Mouse (Mus musculus) liver, embryonic 14.5 days (tissue): Measurements from ENCODE around the gene Spen. TPM values are rescaled to one million over a fixed set of nuclear protein-coding genes. Genes with fewer than 3 reads are reported as not detected.
A peak's percentile ranks its signal among the peaks of the same experiment; 100 is the strongest.

Source experiments
- ATAC-seq: fragments of 200-750 bp; cut with Nextera tagmentation; 2 replicates; pipeline ENCODE4 v1.8.0; 2017; ENCODE audit warnings: moderate number of reproducible peaks, mild to moderate bottlenecking, moderate library complexity; ENCODE audit not compliant: insufficient read depth
- DNase-seq, 3 experiments: peaks; one replicate each; pipeline ENCODE4 v3.0.0-alpha.2; 2012 to 2013; ENCODE audit warnings: low read depth in 3 of 3, low spot score in 3 of 3
- H3K27ac ChIP-seq: fragments of 300-500 bp; sonication (generic); 2 replicates; pipeline ENCODE4 v1.5.1; 2014; ENCODE audit warnings: moderate library complexity, mild to moderate bottlenecking, control low read depth, inconsistent platforms
- H3K27me3 ChIP-seq: fragments of 300-500 bp; sonication (generic); 2 replicates; pipeline ENCODE4 v1.6.1; 2014; ENCODE audit warnings: mild to moderate bottlenecking, low read length, moderate library complexity; ENCODE audit not compliant: control insufficient read depth, insufficient read depth
- H3K36me3 ChIP-seq: fragments of 300-500 bp; sonication (generic); replicated peaks from 2 replicates; pipeline ENCODE4 v1.6.1; 2014; ENCODE audit warnings: low read depth; ENCODE audit not compliant: control insufficient read depth, insufficient read depth
- H3K4me1 ChIP-seq, 2 experiments: fragments of 200-500 bp in 1 of 2; fragments of 300-500 bp in 1 of 2; sonication (generic) in 1 of 2; replicated peaks; 2 replicates each; pipeline ENCODE4 v1.6.1; 2012 to 2014; ENCODE audit warnings: antibody characterized with exemption in 1 of 2, inconsistent platforms in 1 of 2, low read length in 1 of 2; ENCODE audit not compliant: control insufficient read depth in 2 of 2, insufficient read depth in 2 of 2
- H3K4me2 ChIP-seq: fragments of 300-500 bp; sonication (generic); 2 replicates; pipeline ENCODE4 v1.6.1; 2014; ENCODE audit warnings: low read depth, mild to moderate bottlenecking, control low read depth, moderate library complexity
- H3K4me3 ChIP-seq, 2 experiments: fragments of 200-500 bp in 1 of 2; fragments of 300-500 bp in 1 of 2; sonication (generic) in 1 of 2; 2 replicates each; pipeline ENCODE4 v1.5.1; 2012 to 2014; ENCODE audit warnings: low read depth in 2 of 2, low read length in 2 of 2, mild to moderate bottlenecking in 2 of 2, control low read depth in 1 of 2, inconsistent platforms in 1 of 2, moderate library complexity in 1 of 2; ENCODE audit not compliant: insufficient read depth in 1 of 2
- H3K9ac ChIP-seq: fragments of 300-500 bp; sonication (generic); replicated peaks from 2 replicates; pipeline ENCODE4 v1.6.1; 2014; ENCODE audit warnings: mild to moderate bottlenecking, control low read depth, moderate library complexity
- H3K9me3 ChIP-seq: fragments of 300-500 bp; sonication (generic); 2 replicates; pipeline ENCODE4 v1.6.1; 2016; ENCODE audit warnings: low read length, mixed read lengths; ENCODE audit not compliant: control insufficient read depth
- CTCF ChIP-seq: IDR thresholded peaks from 2 replicates; pipeline ENCODE4 v1.5.1; 2016; ENCODE audit warnings: antibody characterized with exemption, low read depth, control low read depth
- EP300 ChIP-seq: IDR thresholded peaks from 2 replicates; pipeline ENCODE4 v1.6.1; 2016; ENCODE audit warnings: antibody characterized with exemption, low read depth
- WGBS: fragments of 180-500 bp; shearing (Covaris S2); extraction: QIAGEN DNeasy Blood & Tissue Kit; methylation state at CpG from one replicate; pipeline ENCODE4 v1.1.7; 2014; ENCODE audit not compliant: insufficient replicate concordance; 5-methylcytosine and 5-hydroxymethylcytosine counted together
- polyA plus RNA-seq, 2 experiments: library from polyadenylated mRNA; depleted of rRNA in 1 of 2; stranded (reverse) in 1 of 2; unstranded in 1 of 2; fragments of >200 nt; fragmentation: Nextera tagmentation in 1 of 2; extraction: Ambion mirVana in 1 of 2; gene quantifications; 2 replicates each; pipeline versions ENCODE4 v1.2.1 to v1.2.3; 2012 to 2014

The Spen gene
- polyA plus RNA-seq, 2 experiments: 3.4 to 4.0 TPM

- H3K36me3 ChIP-seq: no peaks in the 10 kb centered on the region
- H3K4me3 ChIP-seq: no peak overlapping the region
- no peaks in the 10 kb centered on the region for H3K27me3 ChIP-seq
- WGBS: 7% methylated on average over 2 of the region's 2 CpGs
- no peak overlapping the region; the same call in 1 of the 2 replicates for H3K4me2 ChIP-seq
- no peak overlapping the region for H3K27ac ChIP-seq
- TF ChIP-seq EP300 (no peak), CTCF (no peak)
- H3K4me1 ChIP-seq: peaks cover 7 to 10% of the 10 kb centered on the region in 2 experiments
- no peaks in the 10 kb centered on the region for H3K9me3 ChIP-seq
- DNase-seq (no peak), ATAC-seq (peak; percentile 71)
- no peak overlapping the region for H3K9ac ChIP-seq
Observed at GRCm38 (mm10) chr4:141552484-141552883, 14.1 kb upstream of the Spen start.

GRCm38 (mm10) chr4:141547299-141547698, 8.9 kb upstream of the Spen start:
- TF ChIP-seq CTCF: no peak
- no peak for TF ChIP-seq EP300
- ATAC-seq: no peak
- Histone ChIP-seq H3K9me3 (no peaks in the 10 kb centered on the region), H3K4me1 (peaks cover 7 to 11% of the 10 kb centered on the region in 2 experiments), H3K9ac (peak overlapping the region; percentile 99), H3K4me3 (peak overlapping the region; percentile 93; a peak in 3 of 4 replicates), H3K4me2 (peak overlapping the region; percentile 93), H3K36me3 (no peaks in the 10 kb centered on the region), H3K27me3 (no peaks in the 10 kb centered on the region), H3K27ac (peak overlapping the region; percentile 99; the same call in 1 of the 2 replicates)
- WGBS: 21% methylated on average over 9 of the region's 9 CpGs
- DNase-seq: no peak

GRCm38 (mm10) chr4:141546334-141547200, 8.2 kb upstream of the Spen start:
- 0 out of 2 replicates have a peak, but pooled peaks have one; percentile 17 for TF ChIP-seq EP300
- no peak for TF ChIP-seq CTCF
- Histone ChIP-seq H3K27ac (peak overlapping the region; percentile 99), H3K9ac (peak overlapping the region; percentile 99), H3K36me3 (no peaks in the 10 kb centered on the region), H3K4me2 (peak overlapping the region; percentile 93), H3K27me3 (no peaks in the 10 kb centered on the region), H3K4me3 (peak overlapping the region; percentile 93), H3K9me3 (no peaks in the 10 kb centered on the region), H3K4me1 (peaks cover 5 to 7% of the 10 kb centered on the region in 2 experiments)
- peak; percentile 75 for ATAC-seq
- under 1% methylated on average over 94 of the region's 98 CpGs for WGBS
- DNase-seq: peak; percentile 70 to 72 (median 71)

- peak overlapping the region; percentile 100 for H3K4me2 ChIP-seq
- H3K27ac ChIP-seq: peak overlapping the region; percentile 99
- ATAC-seq: peak; percentile 86
- WGBS: 0% methylated on average over 50 of the region's 56 CpGs
- peak overlapping the region; percentile 99 for H3K9ac ChIP-seq
- H3K4me1 ChIP-seq: peaks cover 5 to 7% of the 10 kb centered on the region in 2 experiments
- peak overlapping the region; percentile 93 for H3K4me3 ChIP-seq
- no peaks in the 10 kb centered on the region for H3K9me3 ChIP-seq
- peak; percentile 96 to 97 (median 97) for DNase-seq
- TF ChIP-seq CTCF: no peak
- TF ChIP-seq EP300: no peak
- no peaks in the 10 kb centered on the region for H3K36me3 ChIP-seq
- H3K27me3 ChIP-seq: no peaks in the 10 kb centered on the region
Observed at GRCm38 (mm10) chr4:141545743-141546333, 7.4 kb upstream of the Spen start.
